Mouse (Mus musculus) CD8-positive naive resting alpha-beta T cell, adult 2 months (primary cell): ENCODE data around the gene Cpsf7.
"Not testable (repeated sequence)": the region's sequence is repeated elsewhere in the genome, so short reads cannot be mapped to it uniquely, and the experiment has no call there.

Experiments used
- DNase-seq, 2 experiments: peaks; one replicate each; pipeline ENCODE4 v3.0.0; 2022; ENCODE audit warnings: low read depth in 2 of 2, low spot score in 2 of 2

Gene Cpsf7

DNA sequence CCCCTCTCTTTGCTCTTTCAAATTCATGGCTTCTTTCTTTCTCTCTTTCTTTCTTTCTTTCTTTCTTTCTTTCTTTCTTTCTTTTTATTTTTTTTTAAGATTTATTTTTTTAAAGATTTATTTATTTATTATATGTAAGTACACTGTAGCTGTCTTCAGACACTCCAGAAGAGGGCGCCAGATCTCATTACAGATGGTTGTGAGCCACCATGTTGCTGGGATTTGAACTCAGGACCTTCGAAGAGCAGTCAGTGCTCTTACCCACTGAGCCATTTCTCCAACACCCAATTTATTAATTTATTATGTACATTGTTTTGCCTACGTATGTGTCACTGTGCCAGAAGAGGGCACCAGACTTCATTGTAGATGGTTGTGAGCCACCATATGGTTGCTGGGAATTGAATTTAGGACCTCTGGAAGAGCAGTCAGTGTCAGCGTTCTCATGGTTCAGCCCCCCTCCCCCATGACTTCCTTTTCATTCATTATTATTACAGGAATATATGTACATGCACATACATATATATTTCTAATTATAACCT is 32.8 kb downstream of the Cpsf7 start:
- DNase-seq = not testable (repeated sequence)

DNA sequence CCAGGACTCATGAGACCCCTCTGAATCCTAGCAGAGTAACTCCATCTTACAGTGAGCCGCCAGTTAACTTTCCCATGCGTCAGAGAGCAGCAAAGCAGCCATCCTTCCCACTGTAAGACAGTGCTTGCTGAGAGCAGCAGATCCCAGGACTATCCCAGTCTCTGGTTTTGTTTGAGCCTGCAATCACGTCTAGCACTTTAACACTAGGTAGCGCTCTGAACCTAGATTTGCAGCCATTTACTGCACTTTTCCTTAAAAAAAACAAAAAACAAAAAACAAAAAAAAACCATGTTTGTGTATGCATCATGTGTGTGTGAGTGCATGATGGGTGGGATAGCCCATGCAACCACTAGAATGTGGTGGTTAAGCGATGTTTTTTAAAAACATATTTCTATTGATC is 35.0 kb downstream of the Cpsf7 start:
- DNase-seq = no peak

DNA sequence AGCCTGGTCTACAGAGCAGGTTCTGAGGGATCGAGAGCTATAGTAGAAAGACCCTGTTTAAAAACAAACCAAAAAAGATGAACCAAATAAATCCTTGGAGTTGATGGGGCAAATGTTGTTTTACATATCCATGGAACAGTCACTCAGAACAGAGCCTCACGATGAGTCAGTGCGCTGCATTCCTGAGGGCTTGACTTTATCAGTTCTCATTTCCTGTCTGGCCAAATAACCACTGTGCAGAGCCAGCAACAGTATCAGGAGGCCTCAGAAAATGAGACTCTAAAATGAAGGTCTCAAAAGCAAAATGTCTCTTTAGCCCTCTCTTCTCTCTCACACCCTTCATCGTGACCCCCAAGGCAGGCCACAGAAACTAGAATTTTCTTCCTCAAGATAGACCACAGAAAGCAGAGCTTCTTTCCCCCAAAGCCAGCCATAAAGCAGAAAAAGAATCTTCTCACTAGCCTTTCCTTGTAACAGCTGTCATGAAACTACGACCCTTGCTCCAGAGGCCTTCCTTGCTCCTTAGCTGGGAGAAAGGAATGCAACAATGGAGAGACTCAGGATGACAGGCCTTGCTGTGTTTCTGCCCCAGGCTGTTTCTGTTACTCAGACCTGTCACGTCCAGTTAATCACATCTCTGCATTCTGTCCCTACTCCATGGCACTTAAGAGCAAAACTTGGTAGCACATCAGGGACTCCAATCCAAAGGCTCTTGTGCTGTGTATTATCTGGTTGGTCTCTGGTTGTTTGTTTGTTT is 36.7 kb downstream of the Cpsf7 start:
- DNase-seq = no peak

DNA sequence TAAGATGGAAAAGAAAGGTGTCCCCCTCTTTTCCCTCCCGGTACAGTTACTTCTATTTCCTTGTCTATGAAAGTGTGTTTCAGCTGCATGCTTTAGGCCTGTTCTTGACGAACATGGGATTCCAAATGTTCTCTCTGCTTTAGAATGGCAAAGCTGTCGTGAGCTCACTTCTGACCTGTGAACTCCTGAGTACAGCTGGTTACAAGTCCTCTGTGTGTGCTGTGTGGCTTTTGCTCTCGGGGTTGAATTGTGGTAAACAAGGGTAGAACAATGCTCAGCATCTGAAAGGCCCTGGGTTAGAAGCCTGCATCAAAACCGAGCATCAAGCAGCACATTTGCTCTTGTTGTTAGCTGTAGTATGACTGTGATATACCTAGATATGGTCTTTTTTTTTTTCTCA is 37.3 kb downstream of the Cpsf7 start:
- no peak for DNase-seq

DNA sequence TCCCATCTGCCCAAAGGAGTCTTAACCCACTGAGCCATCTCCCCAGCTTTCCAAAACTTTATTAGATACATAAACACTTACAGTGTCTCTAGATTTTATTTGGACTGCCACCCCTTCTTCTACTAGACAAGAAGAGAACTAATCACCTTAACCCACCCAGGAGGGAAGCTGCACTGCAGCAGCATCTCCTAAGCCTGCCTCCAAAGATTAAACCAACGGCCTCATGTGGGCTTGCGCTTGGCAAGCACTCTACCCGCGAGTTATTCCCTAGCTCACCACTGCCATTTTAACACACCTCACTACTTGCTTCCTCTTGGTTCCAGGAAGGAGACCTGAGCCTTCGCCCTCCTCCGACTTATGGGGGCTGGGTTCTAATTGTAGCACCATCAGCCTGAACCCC is 39.2 kb downstream of the Cpsf7 start:
- no peak for DNase-seq

DNA sequence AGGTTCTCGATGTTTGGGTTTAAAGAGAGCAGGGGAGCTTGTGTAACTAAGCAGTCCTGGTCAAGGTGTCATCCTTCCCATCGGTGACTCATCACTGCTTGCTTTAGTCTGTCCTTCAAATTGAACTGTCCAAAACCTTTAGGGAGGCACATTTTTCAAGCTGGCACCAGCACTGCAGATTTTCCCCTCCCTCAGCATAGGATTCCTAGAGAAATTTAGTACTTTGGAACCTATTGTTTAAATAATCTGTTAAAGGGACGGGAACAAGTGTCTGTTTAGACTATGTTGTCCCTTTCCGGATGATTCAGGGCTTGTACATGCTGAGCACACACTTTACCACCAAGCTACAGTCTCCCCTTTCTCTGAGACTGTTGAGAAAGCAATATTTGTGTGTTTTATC is 40.2 kb downstream of the Cpsf7 start:
- no peak for DNase-seq

DNA sequence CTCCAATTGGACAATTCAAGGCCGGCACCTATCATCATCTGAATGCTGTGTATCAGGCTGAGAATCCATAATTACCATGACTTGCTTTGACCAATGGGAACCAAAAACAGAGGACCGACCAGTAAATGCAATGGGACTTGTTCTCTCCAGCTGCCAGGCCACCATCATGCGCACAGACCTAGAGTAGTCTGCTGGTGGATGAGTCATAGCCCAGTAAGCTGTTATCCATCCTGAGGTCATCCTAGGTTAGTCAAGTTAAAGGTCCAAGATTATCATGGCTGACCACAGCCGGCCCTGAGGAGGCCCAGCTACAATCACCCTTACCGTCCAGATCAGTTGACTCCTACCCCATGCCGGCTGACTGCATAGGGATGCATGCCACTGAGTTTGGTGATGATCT is 44.6 kb downstream of the Cpsf7 start:
- no peak for DNase-seq

DNA sequence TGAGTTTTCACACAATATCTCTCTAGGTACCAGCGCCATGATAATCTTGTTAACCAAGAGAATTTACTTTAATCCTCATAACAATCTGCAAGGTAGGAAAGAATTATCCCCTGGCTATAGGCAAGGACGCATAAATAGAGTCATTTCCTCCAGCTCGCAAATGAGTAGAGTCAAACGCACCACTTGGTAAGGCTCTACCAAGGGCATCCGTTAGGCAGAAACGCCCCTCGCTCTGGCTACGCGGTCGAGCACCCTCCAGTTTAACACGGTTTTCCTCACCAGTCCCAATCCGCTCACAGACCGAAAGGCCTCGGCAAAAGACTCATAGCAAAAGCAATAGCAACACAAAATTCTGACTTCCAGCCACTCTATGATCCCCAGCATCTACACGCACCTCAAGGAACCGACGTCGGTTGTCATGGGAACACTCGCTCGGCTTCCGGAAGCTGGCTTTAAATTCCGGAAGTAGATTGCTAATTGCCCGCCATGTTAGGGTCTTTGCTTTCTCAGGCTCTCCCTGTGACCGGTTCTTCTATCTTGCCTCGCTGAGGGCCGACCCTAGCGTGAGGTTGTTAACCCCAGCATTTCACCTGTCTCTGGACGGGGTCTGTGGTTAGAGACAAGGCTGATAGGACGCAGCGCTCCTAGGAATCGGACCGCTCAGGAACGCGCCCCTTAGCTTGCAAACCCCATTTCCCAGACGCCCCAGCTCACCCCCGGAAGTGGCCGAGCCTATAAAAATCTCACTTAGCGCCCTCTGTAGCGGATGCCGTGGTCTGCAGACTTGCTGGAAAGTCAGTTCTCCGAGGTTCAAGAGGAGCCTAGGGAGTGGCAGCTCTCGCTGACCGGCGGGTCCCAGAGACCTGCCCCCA is 51.9 kb downstream of the Cpsf7 start, which contains the start of the genes Cyb561a3 and Tmem138:
Gene Cyb561a3 (plus strand): TSS at position 483 of the 872 bp plus-strand sequence.
Gene Tmem138 (minus strand): TSS at position 673 of the 872 bp plus-strand sequence.
- DNase-seq = peak; percentile 87 to 91

DNA sequence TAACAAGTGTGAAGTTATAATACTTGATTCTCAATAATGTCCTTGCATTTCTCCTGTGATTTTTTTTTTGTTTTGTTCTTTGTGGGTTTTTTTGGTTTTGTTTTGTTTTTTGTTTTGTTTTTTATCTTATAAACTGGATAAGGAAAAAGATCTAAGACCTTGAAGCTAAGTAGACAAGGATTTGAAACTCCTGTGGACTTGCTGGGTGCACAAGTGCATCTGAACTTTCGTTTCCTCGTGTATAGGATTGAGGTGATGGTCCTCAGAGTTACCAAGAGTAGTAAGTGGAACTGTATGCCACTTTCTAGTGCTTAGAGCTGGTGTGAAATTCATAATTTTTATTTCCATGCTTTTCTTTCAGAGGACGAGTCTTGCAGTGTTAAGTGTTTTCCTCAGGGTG is 55.0 kb downstream of the Cpsf7 start:
- no peak for DNase-seq

DNA sequence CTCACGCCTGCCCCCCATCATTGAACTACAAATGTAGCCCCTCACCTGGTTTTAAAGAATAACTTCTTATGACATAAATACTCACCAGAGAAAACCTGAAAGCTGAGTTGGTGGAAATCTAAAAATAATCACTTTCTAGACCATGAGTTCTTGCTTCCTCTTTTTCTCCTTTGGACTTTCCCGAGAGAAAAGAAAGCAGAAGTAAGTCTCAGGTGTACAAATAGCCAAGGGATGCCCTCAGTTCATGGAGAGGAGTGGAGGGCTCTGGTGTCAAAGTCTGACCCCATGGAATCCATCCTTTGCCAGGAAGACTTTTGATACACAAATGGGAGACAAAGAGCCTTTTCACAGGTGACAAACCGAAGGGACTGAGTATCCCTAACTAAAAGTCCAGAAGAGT is 55.7 kb downstream of the Cpsf7 start:
- no peak for DNase-seq

DNA sequence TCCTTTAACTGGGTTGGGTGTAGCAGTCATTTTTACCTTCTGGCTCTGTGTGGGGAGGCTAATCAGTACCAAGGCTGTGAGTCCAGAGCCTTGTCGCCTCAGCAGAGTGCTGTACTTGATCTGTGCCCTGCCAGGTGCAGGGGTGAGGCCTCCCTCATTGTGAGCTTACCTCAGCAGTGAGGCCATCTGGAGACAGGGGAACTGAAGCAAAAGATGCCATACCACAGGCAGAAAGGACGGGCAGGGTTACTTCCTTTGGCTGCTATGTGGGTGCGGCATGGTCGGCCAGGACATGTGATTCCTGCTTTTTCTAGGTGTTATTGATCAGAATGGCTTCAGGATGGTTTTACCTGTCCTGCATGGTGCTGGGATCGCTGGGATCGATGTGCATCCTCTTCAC is 56.9 kb downstream of the Cpsf7 start:
- DNase-seq = no peak

DNA sequence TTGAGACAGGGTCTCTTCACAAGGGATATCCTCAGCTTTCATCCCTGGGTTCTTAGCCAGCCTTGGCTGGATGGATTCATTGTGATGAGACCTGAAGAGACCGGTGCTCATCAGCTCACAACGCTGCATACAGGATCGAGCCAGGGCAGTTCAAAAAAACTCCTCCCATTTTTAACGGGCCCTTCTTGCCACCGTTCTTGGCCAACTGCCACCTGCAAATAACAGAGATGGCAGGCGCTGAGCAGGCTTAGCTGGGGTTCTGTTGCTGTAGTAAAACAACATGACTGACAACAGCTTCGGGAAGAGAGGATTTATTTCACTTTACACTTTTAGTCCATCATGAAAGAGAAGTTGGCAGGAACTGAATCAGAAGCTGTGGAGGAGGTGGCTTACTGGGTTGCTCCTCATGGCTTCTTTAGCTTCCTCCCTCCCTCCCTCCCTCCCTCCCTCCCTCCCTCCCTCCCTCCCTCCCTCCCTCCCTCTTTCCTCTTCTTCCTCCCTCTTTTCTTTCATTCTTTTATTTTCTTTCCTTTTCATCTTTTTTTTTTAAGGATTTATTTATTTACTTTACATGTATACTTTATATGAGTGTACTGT is 58.6 kb downstream of the Cpsf7 start:
- DNase-seq = no peak

DNA sequence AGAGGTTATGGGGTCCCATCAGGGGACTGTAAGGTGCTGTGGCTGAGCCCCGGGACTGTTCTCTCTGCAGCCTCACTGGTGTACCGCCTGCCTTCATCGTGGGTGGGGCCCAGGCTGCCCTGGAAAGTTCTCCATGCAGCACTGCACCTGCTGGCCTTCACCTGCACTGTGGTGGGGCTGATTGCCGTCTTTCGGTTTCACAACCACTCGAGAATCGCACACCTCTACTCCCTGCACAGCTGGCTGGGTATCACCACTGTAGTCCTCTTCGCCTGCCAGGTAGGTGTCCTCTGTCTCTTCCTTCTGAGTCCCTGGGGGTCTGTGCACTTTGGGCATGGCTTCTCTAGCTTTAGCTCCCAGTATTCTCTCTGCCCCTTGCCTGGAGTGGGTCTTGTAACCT is 60.0 kb downstream of the Cpsf7 start:
- no peak for DNase-seq

DNA sequence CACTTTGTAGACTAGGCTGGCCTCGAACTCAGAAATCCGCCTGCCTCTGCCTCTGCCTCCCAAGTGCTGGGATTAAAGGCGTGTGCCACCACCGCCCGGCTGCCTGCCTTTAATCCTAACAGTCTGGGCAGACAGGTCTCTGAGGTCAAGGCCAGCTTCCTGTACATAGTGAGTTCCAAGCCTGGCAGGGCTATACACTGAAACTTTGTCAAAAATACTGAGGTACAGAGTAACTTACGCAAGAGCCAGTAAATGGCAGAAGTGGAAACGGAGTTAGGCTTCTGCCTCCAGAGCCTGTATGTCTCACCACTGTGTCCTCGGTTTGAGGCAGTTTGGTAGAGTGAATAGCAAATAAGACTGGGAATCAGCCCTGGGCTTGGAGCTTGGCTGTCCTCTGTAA is 62.2 kb downstream of the Cpsf7 start:
- no peak for DNase-seq

DNA sequence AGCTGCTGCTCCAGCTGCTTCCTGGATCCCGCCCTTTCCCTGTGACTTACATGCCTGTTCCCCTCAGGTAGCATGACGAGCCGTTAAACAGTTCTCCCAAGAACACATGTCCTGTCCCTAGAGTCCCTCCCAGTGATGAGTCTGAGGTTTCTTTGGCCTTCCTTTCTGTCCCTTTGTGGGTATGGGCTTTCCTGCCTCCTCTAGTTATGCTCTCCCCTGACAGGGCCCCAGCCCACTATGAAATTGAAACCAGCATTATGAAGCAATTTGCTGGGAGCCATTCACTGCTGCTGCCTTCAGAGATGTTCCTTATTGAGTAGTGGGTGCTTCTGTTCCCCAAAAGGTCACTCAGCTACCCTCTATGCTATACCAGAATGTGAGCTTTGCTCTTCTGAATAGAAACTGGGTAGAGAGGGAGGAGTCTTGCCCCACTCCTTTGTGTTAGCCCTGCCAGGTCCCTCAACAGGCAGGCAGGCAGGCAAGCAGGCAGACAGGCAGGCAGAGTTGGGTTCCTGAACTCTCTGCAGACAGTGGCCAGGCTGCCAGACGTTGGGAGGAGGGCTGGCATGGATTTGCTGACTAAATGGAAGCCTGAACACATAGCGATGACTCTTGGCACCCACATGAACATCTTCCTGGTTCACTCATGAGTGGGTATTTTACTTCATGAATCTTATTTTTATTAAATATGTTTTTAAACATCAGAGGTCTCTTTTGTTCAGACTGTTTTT is 64.2 kb downstream of the Cpsf7 start:
- DNase-seq = no peak

DNA sequence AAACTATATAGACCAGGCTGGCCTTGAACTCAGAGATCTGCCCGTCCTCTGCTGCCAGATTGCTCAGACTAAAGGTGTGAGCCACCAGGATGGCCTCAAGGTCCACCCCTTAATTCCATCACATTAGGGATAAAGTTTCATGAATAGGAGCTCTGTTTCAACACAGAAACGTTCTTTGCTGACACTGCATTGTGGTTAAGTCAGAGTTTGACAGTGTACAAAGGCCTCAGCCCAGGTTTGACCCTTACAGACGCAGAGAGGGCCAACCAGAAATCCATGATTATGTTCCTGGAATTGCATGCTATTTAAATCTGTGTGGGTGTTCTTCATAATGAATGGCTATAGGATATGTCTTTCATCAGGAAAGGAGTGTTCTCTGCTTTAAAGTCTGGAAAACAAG is 65.2 kb downstream of the Cpsf7 start:
- DNase-seq = no peak

DNA sequence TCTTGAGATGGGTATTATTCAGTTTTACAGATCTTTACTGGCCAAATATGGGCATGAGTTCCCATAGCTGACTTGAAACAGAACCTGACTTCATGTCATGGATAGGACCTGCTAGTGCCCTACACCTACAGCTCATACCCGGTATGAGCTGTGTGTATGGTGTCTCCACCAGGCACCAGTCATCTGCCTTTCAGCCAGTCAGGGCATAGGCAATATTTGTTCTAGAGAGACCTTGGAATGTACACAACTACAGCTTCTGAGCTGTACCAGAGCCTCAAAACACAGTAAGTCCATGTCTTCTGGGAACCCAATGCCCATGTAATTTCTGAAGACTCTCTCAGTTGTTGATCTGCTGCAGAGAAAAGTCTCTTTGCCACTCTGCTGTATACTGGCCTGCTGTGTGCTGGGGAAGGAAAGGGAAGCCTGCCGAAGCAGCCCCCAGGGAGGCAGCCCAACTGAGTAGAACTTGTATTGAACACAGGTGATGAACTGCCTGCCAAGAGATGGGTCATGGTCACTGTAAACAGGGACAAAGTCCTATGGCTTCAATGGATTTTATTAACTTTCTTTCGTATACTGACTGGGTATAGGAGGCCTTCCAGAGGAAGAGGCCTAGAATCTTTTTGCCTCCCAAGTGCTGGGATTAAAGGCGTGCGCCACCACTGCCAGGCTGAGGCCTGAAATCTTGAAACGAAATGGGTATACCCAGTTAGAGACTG is 66.8 kb downstream of the Cpsf7 start:
- DNase-seq = no peak
